Mouse (Mus musculus) left cerebral cortex, adult 9 months (tissue): ENCODE results near the gene Btnl10.
"Not testable (repeated sequence)": the region's sequence is repeated elsewhere in the genome, so short reads cannot be mapped to it uniquely, and the experiment has no call there.

Source experiments
- DNase-seq, 2 experiments: peaks; one replicate each; pipeline ENCODE4 v3.0.0; 2022; ENCODE audit warnings: low spot score in 2 of 2

The Btnl10 gene

GRCm38 (mm10) chr11:58930254-58930653, 12.5 kb downstream of the Btnl10 start:
- no peak for DNase-seq

GRCm38 (mm10) chr11:58931576-58931975, 13.9 kb downstream of the Btnl10 start:
- DNase-seq = no peak

- no peak for DNase-seq
These were observed 20.2 kb downstream of the Btnl10 start for GRCm38 (mm10) chr11:58937909-58938308.

GRCm38 (mm10) chr11:58938322-58939087, 20.8 kb downstream of the Btnl10 start, which contains the start of gene Rnf187:
Gene Rnf187, minus strand, starts transcription at chr11:58938916.
- DNase-seq = peak; percentile 83 to 93

GRCm38 (mm10) chr11:58939088-58939439, 21.4 kb downstream of the Btnl10 start:
- DNase-seq = no peak

GRCm38 (mm10) chr11:58944136-58944535, 26.4 kb downstream of the Btnl10 start:
- DNase-seq = no peak

GRCm38 (mm10) chr11:58947306-58947705, 29.6 kb downstream of the Btnl10 start:
- DNase-seq = no peak

- peak in 1 of 2 experiments; percentile 69 for DNase-seq
These were observed 30.3 kb downstream of the Btnl10 start for GRCm38 (mm10) chr11:58947798-58948528.

GRCm38 (mm10) chr11:58948542-58949479, 31.1 kb downstream of the Btnl10 start, which contains the start of gene Hist3h2ba:
Gene Hist3h2ba, plus strand, starts transcription at chr11:58948920.
- DNase-seq = peak; percentile 88 to 94

- DNase-seq = peak in 1 of 2 experiments; percentile 66
These were observed 32.0 kb downstream of the Btnl10 start for GRCm38 (mm10) chr11:58949480-58950431.

GRCm38 (mm10) chr11:58951210-58951609, 33.5 kb downstream of the Btnl10 start:
- DNase-seq = no peak

GRCm38 (mm10) chr11:58953351-58954169, 35.9 kb downstream of the Btnl10 start:
- DNase-seq = no peak

- not testable (repeated sequence) for DNase-seq
These were observed 36.4 kb downstream of the Btnl10 start for GRCm38 (mm10) chr11:58954170-58954419.

- peak; percentile 98 for DNase-seq
These were observed 36.9 kb downstream of the Btnl10 start, which contains the start of the genes Hist3h2a and Trim17 for GRCm38 (mm10) chr11:58954420-58955142. Gene Hist3h2a, plus strand, starts transcription at chr11:58954685. Gene Trim17, plus strand, starts transcription at chr11:58954685.

- DNase-seq = no peak
These were observed 37.6 kb downstream of the Btnl10 start for GRCm38 (mm10) chr11:58955143-58955867.

GRCm38 (mm10) chr11:58955868-58956257, 38.2 kb downstream of the Btnl10 start:
- no peak for DNase-seq

GRCm38 (mm10) chr11:58957226-58957914, 39.7 kb downstream of the Btnl10 start:
- no peak for DNase-seq

GRCm38 (mm10) chr11:58958536-58958935, 40.8 kb downstream of the Btnl10 start:
- no peak for DNase-seq
